Mouse (Mus musculus): Measurements from ENCODE around the gene Pdik1l. TPM values are rescaled to one million over a fixed set of nuclear protein-coding genes. Genes with fewer than 3 reads are reported as not detected.
"Not testable (repeated sequence)": the region's sequence is repeated elsewhere in the genome, so short reads cannot be mapped to it uniquely, and the experiment has no call there.

The Pdik1l gene
- polyA plus RNA-seq, 1 experiment from 2014 or later: 21.6 TPM

DNA sequence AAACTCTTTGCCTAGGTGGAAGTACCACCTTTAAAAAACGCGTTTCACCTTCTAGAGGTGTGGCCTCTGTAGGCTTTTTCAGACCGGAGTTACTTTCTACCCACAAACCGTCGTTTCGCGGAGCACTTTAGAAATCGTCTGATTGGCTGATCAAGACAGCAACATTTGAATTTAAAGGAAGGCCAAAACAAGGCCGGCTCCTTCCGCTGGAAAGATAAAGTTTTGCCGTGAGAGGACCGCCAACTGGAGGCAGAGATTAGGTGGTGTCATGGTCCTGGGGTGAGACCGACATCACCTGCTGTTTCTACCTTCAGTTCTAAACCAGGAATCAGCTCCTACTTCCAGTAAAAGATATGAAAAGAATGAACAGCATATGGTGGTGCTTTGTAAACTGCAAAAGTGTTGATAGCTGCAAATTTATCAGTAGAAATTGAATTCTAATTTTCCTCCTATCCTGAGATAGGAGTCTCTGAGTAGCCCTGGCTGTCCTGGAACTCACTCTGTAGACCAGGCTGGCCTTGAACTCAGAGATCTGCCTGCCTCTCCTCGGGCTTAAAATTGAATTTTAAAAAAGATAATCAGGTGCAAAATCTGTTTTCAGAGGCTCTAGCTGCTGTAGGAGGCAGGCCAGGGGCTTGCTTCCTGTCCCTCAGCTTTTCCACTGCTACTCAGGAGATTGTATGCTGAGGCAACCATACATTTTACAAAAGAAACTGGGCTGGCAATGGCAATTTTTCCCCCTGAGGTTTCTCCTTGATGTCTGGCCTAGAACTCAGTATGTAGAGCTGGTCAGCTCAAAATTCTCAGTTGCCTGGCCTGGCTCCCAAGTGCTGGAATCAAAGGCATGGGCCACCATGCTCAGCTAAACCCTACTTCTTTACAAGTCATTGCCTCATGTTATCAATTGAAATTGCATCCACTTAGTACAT lies 14.0 kb downstream of the Pdik1l start:
- Histone ChIP-seq H3K4me3 (replicated peaks) (peak overlapping the region; percentile 25), H3K27me3 (no peaks in the 10 kb centered on the region), H3K27ac (0 out of 2 replicates have a peak overlapping the region, but pooled peaks have one; percentile 3), H3K9me3 (replicated peaks) (no peaks in the 10 kb centered on the region), H3K4me1 (peaks cover 10% of the 10 kb centered on the region), H3K9ac (no peak overlapping the region; the same call in 1 of the 2 replicates), H3K4me2 (peak overlapping the region; percentile 53), H3K36me3 (peaks cover 31% of the 10 kb centered on the region)
- WGBS: 7% methylated on average over 14 of the region's 14 CpGs
- ATAC-seq (replicated peaks; ENCODE audit: low FRiP score): no peak

GRCm38 (mm10) chr4:134272731-134273416 lies 14.8 kb downstream of the Pdik1l start:
- Histone ChIP-seq H3K27ac (peak overlapping the region; percentile 46), H3K36me3 (peaks cover 24% of the 10 kb centered on the region), H3K4me3 (replicated peaks) (peak overlapping the region; percentile 25), H3K27me3 (no peaks in the 10 kb centered on the region), H3K4me1 (peaks cover 10% of the 10 kb centered on the region), H3K9ac (no peak overlapping the region; the same call in 1 of the 2 replicates), H3K4me2 (peak overlapping the region; percentile 53), H3K9me3 (replicated peaks) (no peaks in the 10 kb centered on the region)
- WGBS: 13% methylated on average over 13 of the region's 13 CpGs
- no peak for ATAC-seq (replicated peaks; ENCODE audit: low FRiP score)

- H3K4me1 ChIP-seq: peaks cover 10% of the 10 kb centered on the region
These were observed 15.7 kb downstream of the Pdik1l start for GRCm38 (mm10) chr4:134271979-134272378.

DNA sequence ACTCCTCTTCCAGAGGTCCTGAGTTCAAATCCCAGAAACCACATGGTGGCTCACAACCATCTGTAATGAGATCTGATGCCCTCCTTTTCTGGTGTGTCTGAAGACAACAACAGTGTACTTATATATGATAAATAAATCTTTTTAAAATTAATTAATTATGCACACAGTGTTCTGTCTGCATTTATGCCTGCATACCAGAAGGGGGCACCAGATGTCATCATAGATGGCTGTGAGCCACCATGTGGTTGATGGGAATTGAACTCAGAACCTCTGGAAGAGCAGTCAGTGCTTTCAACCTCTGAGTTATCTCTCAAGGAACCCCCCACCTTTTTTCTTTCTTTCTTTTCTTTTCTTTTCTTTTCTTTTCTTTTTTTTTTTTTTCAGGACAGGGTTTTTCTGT lies 18.1 kb downstream of the Pdik1l start:
- H3K9ac ChIP-seq; H3K27ac ChIP-seq; H3K9me3 ChIP-seq (replicated peaks); ATAC-seq (replicated peaks; ENCODE audit: low FRiP score); H3K36me3 ChIP-seq; H3K4me3 ChIP-seq (replicated peaks); H3K27me3 ChIP-seq; H3K4me2 ChIP-seq: not testable (repeated sequence)
- peaks cover 23% of the 10 kb centered on the region for H3K4me1 ChIP-seq

More at GRCm38 (mm10) chr4:134271979-134272378, 15.7 kb downstream of the Pdik1l start:
- Histone ChIP-seq H3K27ac (no peak overlapping the region), H3K4me3 (replicated peaks) (no peak overlapping the region), H3K36me3 (peaks cover 15% of the 10 kb centered on the region), H3K9me3 (replicated peaks) (no peaks in the 10 kb centered on the region), H3K4me2 (no peak overlapping the region), H3K27me3 (no peaks in the 10 kb centered on the region), H3K9ac (no peak overlapping the region)
- WGBS: 85% methylated on average over 7 of the region's 7 CpGs
- no peak for ATAC-seq (replicated peaks; ENCODE audit: low FRiP score)

GRCm38 (mm10) chr4:134268102-134268655 lies 19.5 kb downstream of the Pdik1l start:
- 79% methylated on average over 19 of the region's 19 CpGs for WGBS
- no peak for ATAC-seq (replicated peaks; ENCODE audit: low FRiP score)
- Histone ChIP-seq H3K27me3 (no peaks in the 10 kb centered on the region), H3K9ac (no peak overlapping the region), H3K4me3 (replicated peaks) (no peak overlapping the region), H3K36me3 (no peaks in the 10 kb centered on the region), H3K27ac (no peak overlapping the region), H3K4me2 (no peak overlapping the region), H3K4me1 (peaks cover 23% of the 10 kb centered on the region), H3K9me3 (replicated peaks) (0 out of 2 replicates have a peak, but pooled peaks cover 4% of the 10 kb centered on the region)

DNA sequence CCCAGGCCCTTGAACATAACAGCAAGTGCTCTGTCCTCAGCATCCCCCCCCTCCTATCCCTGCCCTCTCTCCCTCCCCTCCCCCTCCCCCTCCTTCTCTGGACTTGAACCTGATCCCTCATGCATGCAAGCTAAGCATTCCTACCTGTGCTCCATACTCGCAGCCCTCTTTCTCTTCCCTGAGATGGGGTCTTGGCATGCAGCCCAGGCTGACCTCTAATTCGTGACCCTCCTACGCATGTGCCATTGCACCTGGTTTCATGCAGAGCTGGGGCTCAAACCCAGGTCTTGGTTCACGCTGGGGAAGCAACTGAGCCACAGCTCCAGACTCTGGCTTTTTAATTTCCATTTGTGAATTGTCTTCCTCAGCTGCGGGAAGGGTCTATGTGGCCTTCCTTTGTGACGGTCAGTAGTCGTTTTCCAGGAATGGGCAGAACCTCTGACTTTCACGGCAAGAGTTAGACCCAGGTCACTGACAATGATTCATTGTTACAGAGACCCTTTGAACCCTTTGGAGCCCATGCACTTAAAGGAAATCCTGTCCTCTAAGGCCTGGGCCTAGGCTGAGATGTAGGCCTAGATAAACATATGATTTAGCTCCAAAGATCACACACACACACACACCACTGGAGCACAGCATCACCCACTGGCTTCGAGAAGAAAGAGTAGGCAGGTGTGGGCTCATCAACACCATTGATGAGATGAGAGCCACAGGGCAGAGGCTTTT lies 21.7 kb downstream of the Pdik1l start:
- Histone ChIP-seq H3K36me3 (no peaks in the 10 kb centered on the region), H3K9ac (no peak overlapping the region), H3K4me3 (replicated peaks) (no peak overlapping the region), H3K27ac (peak overlapping the region; percentile 62), H3K9me3 (replicated peaks) (0 out of 2 replicates have a peak, but pooled peaks cover 4% of the 10 kb centered on the region), H3K4me1 (peaks cover 16% of the 10 kb centered on the region; the same call in 1 of the 2 replicates), H3K27me3 (0 out of 2 replicates have a peak, but pooled peaks cover 2% of the 10 kb centered on the region), H3K4me2 (no peak overlapping the region)
- no peak for ATAC-seq (replicated peaks; ENCODE audit: low FRiP score)
- 33% methylated on average over 9 of the region's 9 CpGs for WGBS

DNA sequence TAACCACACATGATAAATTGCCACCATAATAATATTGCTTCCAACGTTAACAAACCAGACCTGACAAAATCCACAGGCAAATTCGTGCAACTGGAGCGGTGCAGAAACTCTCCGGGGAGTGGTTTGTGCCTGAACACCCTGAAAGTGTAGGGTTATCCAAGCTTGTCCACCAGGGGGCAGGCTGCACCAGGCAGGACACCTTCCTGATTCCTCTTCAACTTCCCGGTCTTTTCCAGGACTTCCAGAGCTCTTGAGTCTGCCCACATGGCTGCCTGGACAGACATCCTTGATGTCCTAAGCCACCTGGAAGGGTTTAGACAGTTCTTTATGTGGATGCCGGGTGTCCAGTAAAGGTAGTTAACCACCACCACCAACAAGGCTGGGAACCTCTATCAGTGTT lies 24.5 kb downstream of the Pdik1l start:
- WGBS: 34% methylated on average over 6 of the region's 6 CpGs
- Histone ChIP-seq H3K9ac (no peak overlapping the region), H3K4me3 (replicated peaks) (no peak overlapping the region), H3K4me1 (peaks cover 17% of the 10 kb centered on the region), H3K27ac (no peak overlapping the region), H3K9me3 (replicated peaks) (0 out of 2 replicates have a peak, but pooled peaks cover 4% of the 10 kb centered on the region), H3K36me3 (no peaks in the 10 kb centered on the region), H3K27me3 (0 out of 2 replicates have a peak, but pooled peaks cover 2% of the 10 kb centered on the region), H3K4me2 (no peak overlapping the region)
- ATAC-seq (replicated peaks; ENCODE audit: low FRiP score): no peak

DNA sequence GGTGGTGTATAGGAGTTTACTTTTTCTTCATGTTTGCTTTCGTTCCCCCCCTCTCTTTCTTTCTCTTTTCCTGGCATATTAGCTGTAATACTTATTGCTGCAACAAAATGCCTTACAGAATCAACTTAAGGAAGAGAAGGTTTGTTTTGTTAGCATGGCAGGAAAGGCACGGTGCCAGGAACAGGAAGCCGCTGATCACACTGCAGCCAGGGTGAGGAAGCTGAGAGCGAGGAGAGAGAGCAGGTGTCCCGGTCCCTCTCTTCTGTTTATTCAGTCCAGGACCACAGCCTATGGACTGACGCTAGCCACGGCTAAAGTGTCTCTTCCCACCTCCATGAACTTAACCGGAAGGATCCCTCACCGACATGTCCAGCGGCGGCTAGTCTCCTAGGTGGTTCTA lies 29.3 kb downstream of the Pdik1l start:
- no peak for ATAC-seq (replicated peaks; ENCODE audit: low FRiP score)
- Histone ChIP-seq H3K27me3 (peaks cover 21% of the 10 kb centered on the region), H3K4me1 (peaks cover 50% of the 10 kb centered on the region), H3K4me3 (replicated peaks) (no peak overlapping the region), H3K27ac (peak overlapping the region; percentile 66; the same call in 1 of the 2 replicates), H3K9ac (no peak overlapping the region), H3K4me2 (no peak overlapping the region), H3K36me3 (no peaks in the 10 kb centered on the region), H3K9me3 (replicated peaks) (no peaks in the 10 kb centered on the region)
- 45% methylated on average over 11 of the region's 11 CpGs for WGBS

- H3K4me3 ChIP-seq (replicated peaks): no peak overlapping the region
- WGBS: 25% methylated on average over 11 of the region's 11 CpGs
- peaks cover 60% of the 10 kb centered on the region for H3K4me1 ChIP-seq
- H3K27ac ChIP-seq: peak overlapping the region; percentile 78
- H3K4me2 ChIP-seq: peak overlapping the region; percentile 15
- no peak overlapping the region for H3K9ac ChIP-seq
- H3K27me3 ChIP-seq: peaks cover 31% of the 10 kb centered on the region
- no peaks in the 10 kb centered on the region for H3K36me3 ChIP-seq
- H3K9me3 ChIP-seq (replicated peaks): no peaks in the 10 kb centered on the region
- ATAC-seq (replicated peaks; ENCODE audit: low FRiP score): no peak
These were observed 30.3 kb downstream of the Pdik1l start for GRCm38 (mm10) chr4:134257198-134258009.

- Histone ChIP-seq H3K9me3 (replicated peaks) (no peaks in the 10 kb centered on the region), H3K27ac (peak overlapping the region; percentile 78), H3K9ac (peak overlapping the region; percentile 11; the same call in 1 of the 2 replicates), H3K4me1 (peaks cover 68% of the 10 kb centered on the region), H3K4me3 (replicated peaks) (no peak overlapping the region), H3K4me2 (peak overlapping the region; percentile 15), H3K36me3 (no peaks in the 10 kb centered on the region), H3K27me3 (peaks cover 37% of the 10 kb centered on the region)
- ATAC-seq (replicated peaks; ENCODE audit: low FRiP score): no peak
- 12% methylated on average over 19 of the region's 19 CpGs for WGBS
These were observed 31.1 kb downstream of the Pdik1l start for GRCm38 (mm10) chr4:134256407-134257197.

All from kidney, embryonic 15.5 days (tissue).